Mouse (Mus musculus) myocyte (in vitro differentiated cells): ENCODE measurements around the gene Snx30.

Experiments
- TCF12 ChIP-seq: IDR thresholded peaks from one replicate; pipeline ENCODE4 v1.6.1; 2011; ENCODE audit warnings: mild to moderate bottlenecking, control low read depth; ENCODE audit not compliant: poor library complexity, insufficient read depth, severe bottlenecking
- USF1 ChIP-seq: IDR thresholded peaks from one replicate; pipeline ENCODE4 v1.6.1; 2011; ENCODE audit warnings: low read depth, mild to moderate bottlenecking, control low read depth, moderate library complexity

DNA sequence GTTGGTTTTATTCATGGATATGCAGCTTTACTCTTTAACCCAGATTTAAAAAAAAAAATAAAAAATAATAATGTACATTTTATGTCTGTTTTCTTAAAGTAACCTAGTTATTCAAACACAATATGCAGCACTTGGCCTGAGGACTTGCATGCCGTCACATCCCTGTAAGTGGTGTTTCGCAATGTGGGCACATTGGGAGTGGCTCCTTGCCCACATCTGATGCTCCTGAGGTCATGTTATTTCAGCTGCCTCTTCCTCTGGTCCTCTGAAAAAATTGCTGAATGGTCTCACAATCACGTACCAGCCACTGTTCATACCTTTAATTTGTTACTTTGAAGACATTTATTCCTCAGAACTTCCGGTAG, 44.3 kb upstream of the Snx30 start:
- TF ChIP-seq USF1 (no peak), TCF12 (peak; percentile 68)
